Mouse (Mus musculus): ENCODE measurements at regions not wholly inside any gene's neighbourhood (a gene's known extent, or its start where the extent isn't known, plus 50 kb on each side); places are given as distances from the start of the nearest gene placed in this dataset.

- DNase-seq, result no peak
- no peak overlapping the region for H3K4me3 ChIP-seq (ENCODE audit: control insufficient read depth, insufficient read depth, low read length)
- no peaks in the 10 kb centered on the region for H3K4me1 ChIP-seq (replicated peaks; ENCODE audit: control insufficient read depth, insufficient read depth, low read length)
- H3K27ac ChIP-seq (ENCODE audit: control insufficient read depth, insufficient read depth, low read length), result no peak overlapping the region
- WGBS, result 85% methylated on average over 5 of the region's 5 CpGs
- no peak for TF ChIP-seq CTCF (IDR thresholded peaks at IDR 0.05; ENCODE audit: borderline replicate concordance, control insufficient read depth, extremely low read depth, insufficient read depth, low read length, poor library complexity)
- no peak for TF ChIP-seq POLR2A (IDR thresholded peaks at IDR 0.05; ENCODE audit: control insufficient read depth, extremely low read depth, insufficient read depth, low read length, poor library complexity)
- H3K36me3 ChIP-seq (ENCODE audit: control insufficient read depth, insufficient read depth, low read length), result no peaks in the 10 kb centered on the region
- no peaks in the 10 kb centered on the region for H3K27me3 ChIP-seq (ENCODE audit: control insufficient read depth, insufficient read depth, low read length)
These were observed 223.2 kb upstream of the Rbfox1 start for GRCm38 (mm10) chr16:5661918-5662317.

DNA sequence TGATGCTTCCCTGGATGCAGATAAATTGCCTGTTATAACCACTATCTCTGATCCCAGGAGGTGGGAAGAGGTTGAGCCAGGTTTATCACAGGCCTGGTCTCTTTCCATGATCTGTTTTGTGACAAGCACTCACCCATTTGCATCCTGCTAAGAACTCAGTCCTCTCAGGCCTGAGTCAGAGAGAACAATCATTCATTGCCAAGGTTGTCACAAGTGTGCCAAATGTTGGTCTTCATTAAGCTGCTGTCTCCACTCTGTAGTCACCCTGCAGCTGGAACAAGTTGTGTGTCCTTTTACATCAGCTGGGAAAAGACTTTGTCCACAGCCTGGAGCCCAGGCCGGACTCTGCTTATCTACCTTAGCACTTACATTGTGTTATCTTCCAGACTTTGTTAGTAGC is 233.6 kb upstream of the Rbfox1 start:
- no peak for TF ChIP-seq CTCF (IDR thresholded peaks at IDR 0.05; ENCODE audit: borderline replicate concordance, control insufficient read depth, extremely low read depth, insufficient read depth, low read length, poor library complexity)
- TF ChIP-seq POLR2A (IDR thresholded peaks at IDR 0.05; ENCODE audit: control insufficient read depth, extremely low read depth, insufficient read depth, low read length, poor library complexity), result no peak
- no peaks in the 10 kb centered on the region for H3K4me1 ChIP-seq (replicated peaks; ENCODE audit: control insufficient read depth, insufficient read depth, low read length)
- no peaks in the 10 kb centered on the region for H3K27me3 ChIP-seq (ENCODE audit: control insufficient read depth, insufficient read depth, low read length)
- no peak for DNase-seq
- H3K4me3 ChIP-seq (ENCODE audit: control insufficient read depth, insufficient read depth, low read length), result no peak overlapping the region
- no peak overlapping the region for H3K27ac ChIP-seq (ENCODE audit: control insufficient read depth, insufficient read depth, low read length)
- H3K36me3 ChIP-seq (ENCODE audit: control insufficient read depth, insufficient read depth, low read length), result no peaks in the 10 kb centered on the region
- 93% methylated on average over 1 of the region's 1 CpGs for WGBS

DNA sequence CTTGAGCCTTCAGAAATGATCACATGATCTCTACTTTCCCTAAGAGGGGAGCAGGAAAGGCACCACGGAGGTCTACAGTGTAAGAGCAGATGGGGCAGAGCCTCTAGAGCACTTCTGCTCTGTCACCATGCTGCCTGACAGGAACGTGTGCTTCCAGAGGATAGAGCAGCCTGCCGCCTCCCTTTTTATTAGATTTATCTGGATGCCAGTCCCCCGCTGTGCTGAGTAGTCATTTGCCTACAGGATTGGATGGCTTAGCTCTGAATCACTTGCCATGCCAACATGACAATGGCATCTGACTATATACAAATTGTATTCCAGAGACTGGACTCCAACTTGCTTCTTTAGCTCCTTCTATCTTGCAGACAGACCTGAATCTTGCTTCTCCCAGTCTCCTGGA is 234.2 kb upstream of the Rbfox1 start:
- no peak for DNase-seq
- TF ChIP-seq CTCF (IDR thresholded peaks at IDR 0.05; ENCODE audit: borderline replicate concordance, control insufficient read depth, extremely low read depth, insufficient read depth, low read length, poor library complexity), result no peak
- TF ChIP-seq POLR2A (IDR thresholded peaks at IDR 0.05; ENCODE audit: control insufficient read depth, extremely low read depth, insufficient read depth, low read length, poor library complexity), result no peak
- H3K36me3 ChIP-seq (ENCODE audit: control insufficient read depth, insufficient read depth, low read length), result no peaks in the 10 kb centered on the region
- WGBS, result 61% methylated on average over 4 of the region's 4 CpGs
- H3K4me3 ChIP-seq (ENCODE audit: control insufficient read depth, insufficient read depth, low read length), result no peak overlapping the region
- no peaks in the 10 kb centered on the region for H3K4me1 ChIP-seq (replicated peaks; ENCODE audit: control insufficient read depth, insufficient read depth, low read length)
- H3K27ac ChIP-seq (ENCODE audit: control insufficient read depth, insufficient read depth, low read length), result no peak overlapping the region
- no peaks in the 10 kb centered on the region for H3K27me3 ChIP-seq (ENCODE audit: control insufficient read depth, insufficient read depth, low read length)

DNA sequence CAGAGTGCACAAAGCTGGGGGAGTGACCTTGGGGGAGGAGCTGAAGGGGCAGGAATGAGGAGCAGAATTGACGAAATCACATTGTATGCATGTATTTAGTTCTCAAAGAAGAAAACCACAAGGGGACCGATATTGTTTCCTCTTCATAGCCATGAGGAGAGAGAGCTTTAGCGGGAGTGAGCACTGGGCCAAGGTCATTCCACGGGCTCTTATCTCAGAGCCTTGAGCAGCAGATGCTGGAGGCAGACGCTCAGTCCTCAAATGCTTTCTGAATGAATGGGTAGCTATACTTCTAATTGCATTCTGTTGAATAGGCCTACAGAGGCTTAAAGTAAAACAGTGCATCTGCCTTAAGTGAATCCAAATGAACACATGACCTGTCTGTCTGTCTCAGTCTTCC is 245.2 kb upstream of the Rbfox1 start:
- DNase-seq, result no peak
- H3K27me3 ChIP-seq (ENCODE audit: control insufficient read depth, insufficient read depth, low read length), result no peaks in the 10 kb centered on the region
- no peak overlapping the region for H3K4me3 ChIP-seq (ENCODE audit: control insufficient read depth, insufficient read depth, low read length)
- H3K27ac ChIP-seq (ENCODE audit: control insufficient read depth, insufficient read depth, low read length), result no peak overlapping the region
- no peaks in the 10 kb centered on the region for H3K36me3 ChIP-seq (ENCODE audit: control insufficient read depth, insufficient read depth, low read length)
- 76% methylated on average over 5 of the region's 5 CpGs for WGBS
- H3K4me1 ChIP-seq (replicated peaks; ENCODE audit: control insufficient read depth, insufficient read depth, low read length), result no peaks in the 10 kb centered on the region
- no peak for TF ChIP-seq CTCF (IDR thresholded peaks at IDR 0.05; ENCODE audit: borderline replicate concordance, control insufficient read depth, extremely low read depth, insufficient read depth, low read length, poor library complexity)
- no peak for TF ChIP-seq POLR2A (IDR thresholded peaks at IDR 0.05; ENCODE audit: control insufficient read depth, extremely low read depth, insufficient read depth, low read length, poor library complexity)

- Histone ChIP-seq H3K4me3 (ENCODE audit: control insufficient read depth, insufficient read depth, low read length) (no peak overlapping the region), H3K36me3 (ENCODE audit: control insufficient read depth, insufficient read depth, low read length) (no peaks in the 10 kb centered on the region), H3K27ac (ENCODE audit: control insufficient read depth, insufficient read depth, low read length) (no peak overlapping the region), H3K4me1 (replicated peaks; ENCODE audit: control insufficient read depth, insufficient read depth, low read length) (no peaks in the 10 kb centered on the region), H3K27me3 (ENCODE audit: control insufficient read depth, insufficient read depth, low read length) (no peaks in the 10 kb centered on the region)
- no peak for DNase-seq
- TF ChIP-seq CTCF (IDR thresholded peaks at IDR 0.05; ENCODE audit: borderline replicate concordance, control insufficient read depth, extremely low read depth, insufficient read depth, low read length, poor library complexity) (no peak), POLR2A (IDR thresholded peaks at IDR 0.05; ENCODE audit: control insufficient read depth, extremely low read depth, insufficient read depth, low read length, poor library complexity) (no peak)
- 79% methylated on average over 3 of the region's 3 CpGs for WGBS
These were observed 255.2 kb upstream of the Rbfox1 start for GRCm38 (mm10) chr16:5629996-5630395.

GRCm38 (mm10) chr16:5627910-5628309 is 257.2 kb upstream of the Rbfox1 start:
- Histone ChIP-seq H3K4me1 (replicated peaks; ENCODE audit: control insufficient read depth, insufficient read depth, low read length) (no peaks in the 10 kb centered on the region), H3K27me3 (ENCODE audit: control insufficient read depth, insufficient read depth, low read length) (no peaks in the 10 kb centered on the region), H3K36me3 (ENCODE audit: control insufficient read depth, insufficient read depth, low read length) (no peaks in the 10 kb centered on the region), H3K27ac (ENCODE audit: control insufficient read depth, insufficient read depth, low read length) (no peak overlapping the region), H3K4me3 (ENCODE audit: control insufficient read depth, insufficient read depth, low read length) (no peak overlapping the region)
- WGBS, result 67% methylated on average over 4 of the region's 4 CpGs
- TF ChIP-seq CTCF (IDR thresholded peaks at IDR 0.05; ENCODE audit: borderline replicate concordance, control insufficient read depth, extremely low read depth, insufficient read depth, low read length, poor library complexity) (no peak), POLR2A (IDR thresholded peaks at IDR 0.05; ENCODE audit: control insufficient read depth, extremely low read depth, insufficient read depth, low read length, poor library complexity) (no peak)
- DNase-seq, result no peak
